Mouse (Mus musculus) heart, postnatal 0 days (tissue): ENCODE results near the gene AI854703. TPM values are rescaled to one million over a fixed set of nuclear protein-coding genes. Genes with fewer than 3 reads are reported as not detected.

ENCODE experiments used
- ATAC-seq: fragments of 200-750 bp; cut with Nextera tagmentation; 2 replicates; pipeline ENCODE4 v1.8.0; 2017; ENCODE audit warnings: low read depth, moderate number of reproducible peaks, moderate library complexity; ENCODE audit not compliant: insufficient read depth
- DNase-seq: peaks from one replicate; pipeline ENCODE4 v3.0.0-alpha.2; 2016; ENCODE audit warnings: low spot score
- H3K27ac ChIP-seq: fragments of 300-500 bp; sonication (generic); 2 replicates; pipeline ENCODE4 v1.5.1; 2014; ENCODE audit warnings: low read depth, mild to moderate bottlenecking
- H3K27me3 ChIP-seq: fragments of 300-500 bp; sonication (generic); 2 replicates; pipeline ENCODE4 v1.6.1; 2014; ENCODE audit warnings: low read length, mixed read lengths; ENCODE audit not compliant: control insufficient read depth, insufficient read depth
- H3K36me3 ChIP-seq: fragments of 300-500 bp; sonication (generic); replicated peaks from 2 replicates; pipeline ENCODE4 v1.6.1; 2014; ENCODE audit warnings: low read length, mixed read lengths; ENCODE audit not compliant: control insufficient read depth, insufficient read depth
- H3K4me1 ChIP-seq: fragments of 300-500 bp; sonication (generic); 2 replicates; pipeline ENCODE4 v1.6.1; 2014; ENCODE audit warnings: antibody characterized with exemption; ENCODE audit not compliant: control insufficient read depth, insufficient read depth
- H3K4me2 ChIP-seq: fragments of 300-500 bp; sonication (generic); 2 replicates; pipeline ENCODE4 v1.6.1; 2014; ENCODE audit warnings: low read depth, mild to moderate bottlenecking, low read length, moderate library complexity
- H3K4me3 ChIP-seq: fragments of 300-500 bp; sonication (generic); 2 replicates; pipeline ENCODE4 v1.5.1; 2014; ENCODE audit warnings: low read depth, low read length
- H3K9ac ChIP-seq: fragments of 300-500 bp; sonication (generic); replicated peaks from 2 replicates; pipeline ENCODE4 v1.6.1; 2014; ENCODE audit warnings: low read depth, low read length, mixed read lengths
- H3K9me3 ChIP-seq: fragments of 300-500 bp; sonication (generic); replicated peaks from 2 replicates; pipeline ENCODE4 v1.6.1; 2016; ENCODE audit warnings: low read length; ENCODE audit not compliant: control insufficient read depth
- CTCF ChIP-seq: IDR thresholded peaks from 2 replicates; pipeline ENCODE4 v1.5.1; 2016; ENCODE audit warnings: antibody characterized with exemption, control low read depth, low read depth
- EP300 ChIP-seq: IDR thresholded peaks from 2 replicates; pipeline ENCODE4 v1.6.1; 2016; ENCODE audit warnings: antibody characterized with exemption, low read depth
- WGBS: fragments of 180-500 bp; shearing (Covaris S2); extraction: QIAGEN DNeasy Blood & Tissue Kit; methylation state at CpG from one replicate; pipeline ENCODE4 v1.1.7; 2014; 5-methylcytosine and 5-hydroxymethylcytosine counted together
- polyA plus RNA-seq: library from polyadenylated mRNA; unstranded; fragments of >200 nt; fragmentation: Nextera tagmentation; extraction: Ambion mirVana; gene quantifications from 2 replicates; pipeline ENCODE4 v1.2.1, GENCODE M21; 2015
- total RNA-seq: library from RNA; depleted of rRNA; stranded (reverse); fragments of >200 nt; gene quantifications from 2 replicates; pipeline ENCODE4 v1.2.3, GENCODE M21; 2014; ENCODE audit warnings: low replicate concordance

The AI854703 gene
- total and polyA plus RNA-seq, 2 experiments from 2014 or later = 0.38 to 0.87 TPM

- TF ChIP-seq EP300 (no peak), CTCF (no peak)
- ATAC-seq = no peak
- Histone ChIP-seq H3K4me3 (peak overlapping the region; percentile 25), H3K9ac (peak overlapping the region; percentile 26; the same call in 1 of the 2 replicates), H3K4me2 (peak overlapping the region; percentile 49), H3K27me3 (no peaks in the 10 kb centered on the region), H3K27ac (peak overlapping the region; percentile 48; the same call in 1 of the 2 replicates), H3K36me3 (0 out of 2 replicates have a peak, but pooled peaks cover 5% of the 10 kb centered on the region), H3K9me3 (no peaks in the 10 kb centered on the region), H3K4me1 (no peaks in the 10 kb centered on the region; the same call in 1 of the 2 replicates)
- WGBS = 73% methylated on average over 2 of the region's 2 CpGs
- DNase-seq = no peak
These were observed 21.0 kb downstream of the AI854703 start for GRCm38 (mm10) chr6:48647611-48648010.

GRCm38 (mm10) chr6:48648779-48649178 is 22.2 kb downstream of the AI854703 start:
- Histone ChIP-seq H3K27me3 (no peaks in the 10 kb centered on the region), H3K4me2 (no peak overlapping the region), H3K4me3 (no peak overlapping the region), H3K4me1 (no peaks in the 10 kb centered on the region; the same call in 1 of the 2 replicates), H3K27ac (no peak overlapping the region), H3K9ac (no peak overlapping the region), H3K36me3 (0 out of 2 replicates have a peak, but pooled peaks cover 5% of the 10 kb centered on the region), H3K9me3 (no peaks in the 10 kb centered on the region)
- TF ChIP-seq CTCF = no peak
- ATAC-seq (no peak), DNase-seq (no peak)
- 79% methylated on average over 4 of the region's 4 CpGs for WGBS

GRCm38 (mm10) chr6:48650041-48650440 is 23.5 kb downstream of the AI854703 start:
- DNase-seq (no peak), ATAC-seq (no peak)
- Histone ChIP-seq H3K4me2 (no peak overlapping the region), H3K9me3 (no peaks in the 10 kb centered on the region), H3K27ac (no peak overlapping the region), H3K27me3 (no peaks in the 10 kb centered on the region), H3K36me3 (0 out of 2 replicates have a peak, but pooled peaks cover 5% of the 10 kb centered on the region), H3K4me3 (no peak overlapping the region), H3K9ac (no peak overlapping the region), H3K4me1 (no peaks in the 10 kb centered on the region; the same call in 1 of the 2 replicates)
- TF ChIP-seq EP300 (no peak), CTCF (no peak)
- 85% methylated on average over 9 of the region's 9 CpGs for WGBS

GRCm38 (mm10) chr6:48658721-48659120 is 32.2 kb downstream of the AI854703 start:
- Histone ChIP-seq H3K9me3 (no peaks in the 10 kb centered on the region), H3K4me1 (no peaks in the 10 kb centered on the region), H3K27me3 (no peaks in the 10 kb centered on the region), H3K27ac (no peak overlapping the region), H3K9ac (no peak overlapping the region), H3K4me3 (no peak overlapping the region), H3K4me2 (no peak overlapping the region), H3K36me3 (no peaks in the 10 kb centered on the region)
- WGBS = 75% methylated on average over 5 of the region's 5 CpGs
- ATAC-seq = no peak
- TF ChIP-seq CTCF (no peak), EP300 (no peak)
- DNase-seq = no peak

- H3K4me2 ChIP-seq = no peak overlapping the region
- DNase-seq (no peak), ATAC-seq (no peak)
- H3K9ac ChIP-seq = no peak overlapping the region
- H3K9me3 ChIP-seq = no peaks in the 10 kb centered on the region
- TF ChIP-seq CTCF (no peak), EP300 (no peak)
- H3K27ac ChIP-seq = no peak overlapping the region
- WGBS = 73% methylated on average over 4 of the region's 4 CpGs
- no peaks in the 10 kb centered on the region for H3K36me3 ChIP-seq
- H3K27me3 ChIP-seq = no peaks in the 10 kb centered on the region
- H3K4me1 ChIP-seq = no peaks in the 10 kb centered on the region
- no peak overlapping the region for H3K4me3 ChIP-seq
These were observed 38.2 kb downstream of the AI854703 start for GRCm38 (mm10) chr6:48664750-48665149.

- Histone ChIP-seq H3K9me3 (no peaks in the 10 kb centered on the region), H3K4me1 (no peaks in the 10 kb centered on the region), H3K4me2 (no peak overlapping the region), H3K4me3 (no peak overlapping the region), H3K27me3 (no peaks in the 10 kb centered on the region), H3K36me3 (no peaks in the 10 kb centered on the region), H3K27ac (no peak overlapping the region), H3K9ac (no peak overlapping the region)
- 93% methylated on average over 9 of the region's 9 CpGs for WGBS
- TF ChIP-seq EP300 (no peak), CTCF (no peak)
- DNase-seq = no peak
- no peak for ATAC-seq
These were observed 38.9 kb downstream of the AI854703 start for GRCm38 (mm10) chr6:48665471-48665870.
